Comparison of ENCODE assay signal across 17 mouse cellular contexts in genomic region chr7:143755357-143756124, GRCm38 (mm10). TPM values are rescaled to one million over a fixed set of nuclear protein-coding genes. Genes with fewer than 3 reads are reported as not detected.
DNase-seq lines count a peak whose midpoint lies in the region; ATAC-seq and TF ChIP-seq lines count a peak whose summit lies in the region.
"Had no signal": no experiment of that assay in that cellular context is flagged by ENCODE, and none has a peak within 500 bp of the region (broad histone marks: within the 10 kb centered on the region; RNA-seq: fewer than 3 reads in every experiment).

No protein-coding gene starts in this region.

- DNase-seq in frontal cortex, postnatal 14 days (ENCODE audit: low spot score in 2 of 2) = no peak
- peak; percentile 15 for DNase-seq in 416B (ENCODE audit: low read depth)
- peak; percentile 49 for DNase-seq in adrenal gland, postnatal 14 days
- no peak for DNase-seq in liver, embryonic 13.5 days
- no peak for DNase-seq in lung, adult 2 months
- no peak for DNase-seq in ovary, postnatal 36 days (ENCODE audit: low spot score)
- DNase-seq: cerebellum, adult 11 months; forebrain, postnatal 0 days; lung, adult 18-20 months had no signal

- no peak overlapping the region for H3K9ac ChIP-seq in liver, embryonic 13.5 days
- H3K9ac ChIP-seq: forebrain, postnatal 0 days; heart, embryonic 15.5 days; hindbrain, embryonic 13.5 days had no signal

- ATAC-seq in frontal cortex, adult (ENCODE audit: low TSS enrichment) = peak; percentile 18; the same call in 1 of the 2 replicates
- ATAC-seq in liver, embryonic 13.5 days (ENCODE audit: low read depth) = 0 out of 2 replicates have a peak, but pooled peaks have one; percentile 32
- ATAC-seq: forebrain, postnatal 0 days had no signal

- no peak for TF ChIP-seq CTCF in lung, adult 2 months (IDR thresholded peaks at IDR 0.05; ENCODE audit: insufficient read depth, low read length)

- H3K27me3 ChIP-seq in liver, embryonic 13.5 days = peaks cover 19% of the 10 kb centered on the region

- WGBS in liver, embryonic 13.5 days (ENCODE audit: insufficient replicate concordance) = 33% methylated on average over 9 of the region's 9 CpGs
- WGBS in lung, adult 2 months = 77% methylated on average over 9 of the region's 9 CpGs

- no peak overlapping the region for H3K4me2 ChIP-seq in liver, embryonic 13.5 days

- no peak overlapping the region for H3K4me3 ChIP-seq in liver, embryonic 13.5 days (replicated peaks)
- no peak overlapping the region for H3K4me3 ChIP-seq in lung, adult 2 months (replicated peaks; ENCODE audit: extremely low read depth, low read depth, low read length)

- no peak overlapping the region for H3K27ac ChIP-seq in liver, embryonic 13.5 days
- H3K27ac ChIP-seq: heart, embryonic 15.5 days; hindbrain, embryonic 13.5 days had no signal

- H3K36me3 ChIP-seq in liver, embryonic 13.5 days = no peaks in the 10 kb centered on the region
- H3K36me3 ChIP-seq: heart, embryonic 15.5 days; hindbrain, embryonic 13.5 days had no signal

- H3K4me1 ChIP-seq in liver, embryonic 13.5 days (replicated peaks) = peaks cover 21% of the 10 kb centered on the region
- H3K4me1 ChIP-seq in lung, adult 2 months (ENCODE audit: control insufficient read depth, insufficient read depth, low read length) = no peaks in the 10 kb centered on the region; the same call in 1 of the 2 replicates

- no peaks in the 10 kb centered on the region for H3K9me3 ChIP-seq in liver, embryonic 13.5 days (replicated peaks)
- H3K9me3 ChIP-seq: heart, embryonic 15.5 days; hindbrain, embryonic 13.5 days had no signal

- no peak for TF ChIP-seq POLR2A in lung, adult 2 months (IDR thresholded peaks at IDR 0.05; ENCODE audit: borderline replicate concordance, extremely low read depth, low read depth, low read length)

RNA-seq across cellular contexts. Expression of gene Osbpl5, which starts 1.2 kb away (rescaled TPM):
- total RNA-seq in adrenal gland, postnatal 14 days (2021) = 26.0 and 36.8 TPM in 2 replicates
- polyA plus RNA-seq in liver, embryonic 13.5 days (2015; fragmentation: Nextera tagmentation; extraction: Ambion mirVana) = 2.4 and 2.8 TPM in 2 replicates
- polyA plus RNA-seq in lung, adult 2 months (2012; rRNA removed) = 103 and 125 TPM in 2 replicates

RNA-seq across cellular contexts. Expression of gene Mrgprg, which starts 11.3 kb away (rescaled TPM):
- total RNA-seq in adrenal gland, postnatal 14 days (2021) = 0.85 and 1.5 TPM in 2 replicates
- not detected in 2 replicates for polyA plus RNA-seq in liver, embryonic 13.5 days (2015; fragmentation: Nextera tagmentation; extraction: Ambion mirVana)
- polyA plus RNA-seq in lung, adult 2 months (2012; rRNA removed) = not detected in 2 replicates
- total RNA-seq: forebrain, postnatal 0 days; left cerebral cortex, postnatal 10 days; megakaryocyte, adult 5-6 weeks had no signal
- polyA plus RNA-seq: CD4-positive, CD25-positive, alpha-beta regulatory T cell, adult 4 months; forebrain, postnatal 0 days; heart, embryonic 15.5 days; hindbrain, embryonic 13.5 days; intestine, postnatal 0 days; testis, adult 2 months had no signal

RNA-seq across cellular contexts. Expression of gene Mrgpre, which starts 28.8 kb away (rescaled TPM):
- total RNA-seq in adrenal gland, postnatal 14 days (2021) = 2.1 and 2.7 TPM in 2 replicates
- 0.17 and 0.28 TPM in 2 replicates for polyA plus RNA-seq in liver, embryonic 13.5 days (2015; fragmentation: Nextera tagmentation; extraction: Ambion mirVana)
- polyA plus RNA-seq in lung, adult 2 months (2012; rRNA removed) = 2.2 and 3.2 TPM in 2 replicates
- total RNA-seq: megakaryocyte, adult 5-6 weeks had no signal

Comparison
In these comparisons a context has a peak if more than half of its experiments do, and no peak if none do; other contexts are left out.
1. DNase-seq: peak in 416B (single experiment) and adrenal gland, postnatal 14 days (single experiment); none in frontal cortex, postnatal 14 days (0 of 2), liver, embryonic 13.5 days (single experiment), lung, adult 2 months (single experiment) and ovary, postnatal 36 days (single experiment).
2. RNA of gene Osbpl5, which starts 1.2 kb away (polyA plus RNA-seq): 103 to 125 TPM in lung, adult 2 months; 2.4 to 2.8 TPM in liver, embryonic 13.5 days; every median in the first group is over 10 times any median in the second.